Mouse (Mus musculus): ENCODE measurements around the gene Ammecr1.

DNA sequence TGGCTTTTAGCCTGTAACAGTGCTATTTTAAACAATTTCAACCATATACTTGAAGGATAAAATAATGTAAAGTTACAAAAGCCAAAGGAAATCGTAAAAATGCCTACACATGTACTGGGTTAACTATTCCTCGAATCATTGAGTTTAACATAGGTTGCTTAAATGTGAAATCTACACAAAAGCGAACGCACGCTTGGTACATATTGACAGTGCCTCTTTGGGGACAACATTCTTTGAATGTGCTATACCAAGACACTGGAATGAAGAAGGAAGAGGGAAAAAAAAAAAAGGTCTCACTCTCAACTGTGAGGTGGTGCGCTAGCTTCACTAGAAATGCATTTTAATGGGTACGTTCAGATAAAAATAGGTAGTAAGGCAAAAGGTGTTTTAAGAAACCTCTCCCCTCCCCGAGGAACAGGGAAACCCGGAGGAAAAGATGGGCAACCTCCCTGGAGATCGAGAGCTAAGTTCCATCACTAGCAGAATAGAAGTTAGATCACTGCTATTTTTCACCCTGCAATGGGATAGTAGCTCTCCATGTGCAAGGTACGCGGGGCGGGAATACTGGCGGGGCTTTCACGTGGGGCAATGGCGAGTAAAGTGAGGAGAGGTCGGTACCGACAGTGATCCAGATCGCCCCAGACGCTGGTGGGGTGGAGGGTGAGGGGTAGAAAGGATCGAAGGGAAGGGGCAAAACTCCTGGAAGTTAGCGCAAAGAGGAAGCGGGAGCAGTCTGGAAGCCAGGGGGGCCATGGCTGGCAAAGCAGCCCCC, 1.1 kb downstream of the Ammecr1 start:
- no peak for TF ChIP-seq MAFK (IDR thresholded peaks at IDR 0.05; ENCODE audit: insufficient read depth, low read depth, low read length)
- no peak for TF ChIP-seq ZNF384 (IDR thresholded peaks at IDR 0.05; ENCODE audit: low read depth, low read length)
- TF ChIP-seq CHD2 (IDR thresholded peaks at IDR 0.05; ENCODE audit: low read depth, low read length), result no peak
- no peak for TF ChIP-seq ZC3H11A (IDR thresholded peaks at IDR 0.05; ENCODE audit: borderline replicate concordance, low read depth, low read length)

All from ES-E14 (cell line).